Mouse (Mus musculus) lung, embryonic 14.5 days (tissue): Measurements from ENCODE around the gene Vps45. TPM values are rescaled to one million over a fixed set of nuclear protein-coding genes. Genes with fewer than 3 reads are reported as not detected.

Experiments
- ATAC-seq: fragments of 200-750 bp; cut with Nextera tagmentation; 2 replicates; pipeline ENCODE4 v1.8.0; 2017; ENCODE audit warnings: mild to moderate bottlenecking, moderate TSS enrichment, moderate library complexity; ENCODE audit not compliant: insufficient read depth
- DNase-seq: peaks from one replicate; pipeline ENCODE4 v3.0.0-alpha.2; 2015
- H3K27ac ChIP-seq: fragments of 300-500 bp; sonication (generic); 2 replicates; pipeline ENCODE4 v1.5.1; 2014; ENCODE audit warnings: low read depth, mild to moderate bottlenecking, moderate library complexity
- H3K27me3 ChIP-seq: fragments of 300-500 bp; sonication (generic); 2 replicates; pipeline ENCODE4 v1.6.1; 2014; ENCODE audit warnings: low read length, control low read depth; ENCODE audit not compliant: insufficient read depth
- H3K36me3 ChIP-seq: fragments of 300-500 bp; sonication (generic); 2 replicates; pipeline ENCODE4 v1.6.1; 2014; ENCODE audit warnings: control low read depth; ENCODE audit not compliant: insufficient read depth
- H3K4me1 ChIP-seq: fragments of 300-500 bp; sonication (generic); 2 replicates; pipeline ENCODE4 v1.6.1; 2014; ENCODE audit warnings: antibody characterized with exemption, control low read depth; ENCODE audit not compliant: insufficient read depth
- H3K4me2 ChIP-seq: fragments of 300-500 bp; sonication (generic); 2 replicates; pipeline ENCODE4 v1.6.1; 2014; ENCODE audit warnings: mild to moderate bottlenecking
- H3K4me3 ChIP-seq: fragments of 300-500 bp; sonication (generic); 2 replicates; pipeline ENCODE4 v1.5.1; 2014; ENCODE audit warnings: low read depth, low read length
- H3K9ac ChIP-seq: fragments of 300-500 bp; sonication (generic); 2 replicates; pipeline ENCODE4 v1.6.1; 2014
- H3K9me3 ChIP-seq: fragments of 300-500 bp; sonication (generic); 2 replicates; pipeline ENCODE4 v1.6.1; 2016; ENCODE audit warnings: low read depth, low read length, control low read depth
- CTCF ChIP-seq: IDR thresholded peaks from 2 replicates; pipeline ENCODE4 v1.5.1; 2016; ENCODE audit warnings: antibody characterized with exemption, low read depth
- WGBS: fragments of 180-500 bp; shearing (Covaris S2); extraction: QIAGEN DNeasy Blood & Tissue Kit; methylation state at CpG from one replicate; pipeline ENCODE4 v1.1.7; 2014; 5-methylcytosine and 5-hydroxymethylcytosine counted together
- polyA plus RNA-seq: library from polyadenylated mRNA; unstranded; fragments of >200 nt; fragmentation: Nextera tagmentation; extraction: Ambion mirVana; gene quantifications from 2 replicates; pipeline ENCODE4 v1.2.1, GENCODE M21; 2014

Gene Vps45
- polyA plus RNA-seq, 1 experiment from 2014 or later, result 18.6 TPM

- no peaks in the 10 kb centered on the region for H3K27me3 ChIP-seq
- DNase-seq (peak; percentile 92), ATAC-seq (peak; percentile 60)
- H3K9me3 ChIP-seq, result no peaks in the 10 kb centered on the region
- H3K4me1 ChIP-seq, result no peaks in the 10 kb centered on the region
- WGBS, result 28% methylated on average over 20 of the region's 20 CpGs
- peak overlapping the region; percentile 51 for H3K4me2 ChIP-seq
- H3K9ac ChIP-seq, result no peak overlapping the region
- H3K36me3 ChIP-seq, result no peaks in the 10 kb centered on the region
- H3K4me3 ChIP-seq, result peak overlapping the region; percentile 21; the same call in 1 of the 2 replicates
- no peak overlapping the region for H3K27ac ChIP-seq
- peak; percentile 68 for TF ChIP-seq CTCF
Observed at GRCm38 (mm10) chr3:96065754-96066375, 7.6 kb upstream of the Vps45 start.

- H3K36me3 ChIP-seq, result no peaks in the 10 kb centered on the region
- no peak for ATAC-seq
- no peaks in the 10 kb centered on the region for H3K27me3 ChIP-seq
- TF ChIP-seq CTCF, result no peak
- H3K4me2 ChIP-seq, result no peak overlapping the region; the same call in 1 of the 2 replicates
- DNase-seq, result no peak
- H3K9me3 ChIP-seq, result no peaks in the 10 kb centered on the region
- H3K27ac ChIP-seq, result no peak overlapping the region
- no peak overlapping the region for H3K4me3 ChIP-seq
- no peak overlapping the region for H3K9ac ChIP-seq
- no peaks in the 10 kb centered on the region for H3K4me1 ChIP-seq
- 30% methylated on average over 4 of the region's 4 CpGs for WGBS
Observed at GRCm38 (mm10) chr3:96065147-96065546, 6.9 kb upstream of the Vps45 start.

DNA sequence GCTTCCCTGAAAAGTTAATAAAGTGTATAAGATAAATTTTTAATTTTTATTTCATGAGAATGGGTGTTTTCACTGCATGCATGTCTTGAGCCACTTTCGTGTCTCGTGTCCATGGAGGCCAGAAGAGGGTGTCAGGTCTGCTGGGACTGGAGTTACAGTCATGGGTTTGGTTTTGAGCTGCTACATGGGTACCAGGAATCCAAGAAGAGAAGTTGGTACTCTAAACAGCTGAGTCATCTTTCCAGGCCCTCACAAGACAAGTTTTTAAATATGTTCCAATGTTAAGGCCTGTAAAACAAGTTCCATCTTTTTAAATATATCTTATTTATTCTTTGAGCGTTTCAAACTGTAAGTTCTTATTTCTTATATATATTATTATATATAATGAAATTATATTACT lies 6.0 kb upstream of the Vps45 start:
- Histone ChIP-seq H3K4me2 (no peak overlapping the region), H3K9ac (no peak overlapping the region), H3K4me3 (no peak overlapping the region), H3K27me3 (no peaks in the 10 kb centered on the region), H3K27ac (no peak overlapping the region), H3K4me1 (no peaks in the 10 kb centered on the region), H3K36me3 (no peaks in the 10 kb centered on the region), H3K9me3 (no peaks in the 10 kb centered on the region)
- DNase-seq (no peak), ATAC-seq (no peak)
- TF ChIP-seq CTCF, result no peak
- 84% methylated on average over 3 of the region's 3 CpGs for WGBS

DNA sequence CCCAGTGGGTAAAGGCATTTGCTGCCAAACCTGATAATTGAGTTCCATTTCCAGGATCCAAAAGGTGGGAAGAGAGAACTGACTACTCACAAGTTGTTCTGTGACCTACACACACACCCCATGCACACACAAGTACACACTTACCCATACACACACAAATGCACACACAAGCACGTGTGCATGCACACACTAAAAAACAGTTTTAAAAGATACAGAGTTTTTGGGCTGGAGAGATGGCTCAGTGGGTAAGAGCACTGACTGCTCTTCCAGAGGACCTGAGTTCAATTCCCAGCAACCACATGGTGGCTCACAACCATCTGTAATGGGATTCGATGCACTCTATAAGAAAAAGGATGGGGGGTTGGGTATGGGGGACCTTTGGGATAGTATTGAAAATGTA lies 5.0 kb upstream of the Vps45 start:
- ATAC-seq (no peak), DNase-seq (no peak)
- H3K36me3 ChIP-seq, result no peaks in the 10 kb centered on the region
- no peaks in the 10 kb centered on the region for H3K9me3 ChIP-seq
- 71% methylated on average over 2 of the region's 2 CpGs for WGBS
- TF ChIP-seq CTCF, result no peak
- H3K4me3 ChIP-seq, result no peak overlapping the region
- no peak overlapping the region for H3K27ac ChIP-seq
- H3K4me2 ChIP-seq, result no peak overlapping the region
- H3K27me3 ChIP-seq, result no peaks in the 10 kb centered on the region
- no peaks in the 10 kb centered on the region for H3K4me1 ChIP-seq
- H3K9ac ChIP-seq, result no peak overlapping the region

DNA sequence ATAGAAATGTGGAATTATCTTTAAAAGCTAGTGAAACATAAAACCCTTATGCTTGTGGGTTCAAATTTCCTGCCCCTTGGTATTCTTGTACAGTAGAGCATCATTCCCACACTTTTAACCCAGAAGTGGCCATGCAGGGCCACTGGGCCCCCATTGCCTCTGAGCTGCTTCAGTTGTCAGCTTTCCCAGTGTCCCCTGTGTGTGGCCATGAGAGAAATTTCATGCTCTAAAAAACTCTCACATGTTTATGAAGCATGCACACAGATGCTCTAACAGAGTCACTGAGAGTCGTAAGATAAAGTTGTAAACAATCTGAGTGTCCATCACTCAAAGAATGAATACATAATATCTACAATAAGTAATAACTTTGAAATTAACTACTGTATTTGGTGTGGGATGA lies 1.9 kb upstream of the Vps45 start:
- Histone ChIP-seq H3K9ac (no peak overlapping the region), H3K4me3 (no peak overlapping the region), H3K9me3 (no peaks in the 10 kb centered on the region), H3K4me2 (no peak overlapping the region), H3K36me3 (0 out of 2 replicates have a peak, but pooled peaks cover 5% of the 10 kb centered on the region), H3K4me1 (no peaks in the 10 kb centered on the region), H3K27ac (no peak overlapping the region), H3K27me3 (no peaks in the 10 kb centered on the region)
- no peak for TF ChIP-seq CTCF
- DNase-seq, result no peak
- 60% methylated on average over 1 of the region's 1 CpGs for WGBS
- ATAC-seq, result no peak

GRCm38 (mm10) chr3:96057747-96058204 lies 490 bp downstream of the Vps45 start:
- DNase-seq (peak; percentile 94), ATAC-seq (peak; percentile 96)
- WGBS, result under 1% methylated on average over 26 of the region's 26 CpGs
- H3K27me3 ChIP-seq, result no peaks in the 10 kb centered on the region
- peak overlapping the region; percentile 73 for H3K9ac ChIP-seq
- H3K4me1 ChIP-seq, result no peaks in the 10 kb centered on the region
- H3K4me2 ChIP-seq, result peak overlapping the region; percentile 78
- H3K36me3 ChIP-seq, result 0 out of 2 replicates have a peak, but pooled peaks cover 8% of the 10 kb centered on the region
- H3K27ac ChIP-seq, result peak overlapping the region; percentile 89
- H3K4me3 ChIP-seq, result peak overlapping the region; percentile 63
- H3K9me3 ChIP-seq, result no peaks in the 10 kb centered on the region
- no peak for TF ChIP-seq CTCF

DNA sequence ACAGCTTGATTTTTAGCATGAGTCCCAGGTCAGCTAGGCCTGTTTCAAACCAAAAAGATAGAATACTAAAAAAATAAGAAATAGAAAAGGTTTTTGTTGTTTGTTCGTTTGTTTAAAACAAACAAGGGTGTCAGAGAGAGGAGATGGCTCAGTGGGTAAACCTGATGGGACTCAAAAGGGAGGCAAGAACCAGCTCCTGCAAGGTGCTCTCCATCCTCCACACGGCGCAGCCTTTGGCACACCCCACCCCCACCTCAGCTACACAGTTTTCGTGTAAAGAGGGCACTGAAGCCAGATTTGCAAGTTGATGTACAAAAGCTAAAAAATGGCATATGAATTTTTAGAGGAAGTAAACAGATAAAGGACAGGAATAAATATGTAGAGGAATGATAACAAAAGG lies 2.2 kb downstream of the Vps45 start:
- no peaks in the 10 kb centered on the region for H3K27me3 ChIP-seq
- H3K9me3 ChIP-seq, result no peaks in the 10 kb centered on the region
- no peak overlapping the region for H3K9ac ChIP-seq
- no peak overlapping the region for H3K27ac ChIP-seq
- no peak overlapping the region for H3K4me3 ChIP-seq
- H3K36me3 ChIP-seq, result 0 out of 2 replicates have a peak, but pooled peaks cover 11% of the 10 kb centered on the region
- TF ChIP-seq CTCF, result no peak
- WGBS, result 78% methylated on average over 4 of the region's 4 CpGs
- no peak overlapping the region for H3K4me2 ChIP-seq
- no peak for ATAC-seq
- no peak for DNase-seq
- H3K4me1 ChIP-seq, result no peaks in the 10 kb centered on the region
